Mouse (Mus musculus) intestine, embryonic 16.5 days (tissue): ENCODE measurements around the gene Ncoa3. TPM values are rescaled to one million over a fixed set of nuclear protein-coding genes. Genes with fewer than 3 reads are reported as not detected.

Experiments
- ATAC-seq: fragments of 200-750 bp; cut with Nextera tagmentation; 2 replicates; pipeline ENCODE4 v1.8.0; 2017; ENCODE audit warnings: moderate TSS enrichment, moderate library complexity
- H3K27ac ChIP-seq: fragments of 300-500 bp; sonication (generic); 2 replicates; pipeline ENCODE4 v1.5.1; 2014; ENCODE audit warnings: mild to moderate bottlenecking, low read length
- H3K27me3 ChIP-seq: fragments of 300-500 bp; sonication (generic); replicated peaks from 2 replicates; pipeline ENCODE4 v1.6.1; 2014; ENCODE audit warnings: low read length, control low read depth, mixed read lengths; ENCODE audit not compliant: control insufficient read depth, insufficient read depth
- H3K36me3 ChIP-seq: fragments of 300-500 bp; sonication (generic); 2 replicates; pipeline ENCODE4 v1.6.1; 2014; ENCODE audit warnings: low read length, control low read depth; ENCODE audit not compliant: control insufficient read depth, insufficient read depth
- H3K4me1 ChIP-seq: fragments of 300-500 bp; sonication (generic); 2 replicates; pipeline ENCODE4 v1.6.1; 2014; ENCODE audit warnings: low read length, control low read depth, mixed read lengths; ENCODE audit not compliant: control insufficient read depth, insufficient read depth
- H3K4me2 ChIP-seq: fragments of 300-500 bp; sonication (generic); 2 replicates; pipeline ENCODE4 v1.6.1; 2014; ENCODE audit warnings: low read depth, low read length, control low read depth
- H3K4me3 ChIP-seq: fragments of 300-500 bp; sonication (generic); 2 replicates; pipeline ENCODE4 v1.5.1; 2014; ENCODE audit warnings: mild to moderate bottlenecking, low read length
- H3K9ac ChIP-seq: fragments of 300-500 bp; sonication (generic); 2 replicates; pipeline ENCODE4 v1.6.1; 2014; ENCODE audit warnings: low read depth, low read length
- H3K9me3 ChIP-seq: fragments of 300-500 bp; sonication (generic); 2 replicates; pipeline ENCODE4 v1.6.1; 2016; ENCODE audit warnings: low read length, control low read depth; ENCODE audit not compliant: control insufficient read depth
- WGBS: fragments of 180-500 bp; shearing (Covaris S2); extraction: QIAGEN DNeasy Blood & Tissue Kit; methylation state at CpG from one replicate; pipeline ENCODE4 v1.1.7; 2014; 5-methylcytosine and 5-hydroxymethylcytosine counted together
- polyA plus RNA-seq: library from polyadenylated mRNA; unstranded; fragments of >200 nt; fragmentation: Nextera tagmentation; extraction: Ambion mirVana; gene quantifications from 2 replicates; pipeline ENCODE4 v1.2.1, GENCODE M21; 2015

Gene Ncoa3
- polyA plus RNA-seq, 1 experiment from 2014 or later = 8.7 TPM

- Histone ChIP-seq H3K9me3 (no peaks in the 10 kb centered on the region), H3K9ac (no peak overlapping the region), H3K27me3 (no peaks in the 10 kb centered on the region), H3K4me1 (peaks cover 29% of the 10 kb centered on the region), H3K4me3 (no peak overlapping the region), H3K27ac (no peak overlapping the region), H3K4me2 (no peak overlapping the region), H3K36me3 (no peaks in the 10 kb centered on the region)
- peak; percentile 53 for ATAC-seq
- WGBS = 52% methylated on average over 8 of the region's 8 CpGs
These were observed 16.3 kb downstream of the Ncoa3 start for GRCm38 (mm10) chr2:166008558-166009392.

DNA sequence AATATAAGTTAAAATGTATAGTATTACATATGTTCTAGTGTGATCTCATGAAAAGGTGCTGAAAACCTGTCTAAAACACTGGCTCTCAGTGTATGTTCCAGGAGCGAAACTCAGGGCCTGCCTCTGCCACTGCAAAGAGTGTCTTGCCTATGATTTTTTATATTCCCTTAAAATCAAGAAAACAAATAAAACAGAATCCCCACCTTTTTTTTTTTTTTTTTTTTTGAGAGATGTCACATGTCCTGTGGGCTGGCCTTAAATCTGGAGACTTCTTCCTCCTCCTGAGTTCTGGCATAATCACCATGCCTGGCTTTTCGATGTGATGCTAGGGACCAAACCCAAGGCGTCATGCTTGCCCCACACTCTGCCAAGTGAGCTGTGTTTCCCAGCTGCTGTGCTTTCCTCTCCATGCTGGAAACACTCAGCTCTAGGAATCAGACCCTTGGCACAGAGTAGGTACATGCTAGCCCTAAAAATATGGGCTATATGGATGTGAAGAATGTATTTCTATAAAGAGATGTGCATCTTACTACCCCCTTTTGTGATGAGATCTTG, 17.0 kb downstream of the Ncoa3 start:
- 75% methylated on average over 3 of the region's 3 CpGs for WGBS
- Histone ChIP-seq H3K4me1 (peaks cover 29% of the 10 kb centered on the region), H3K9me3 (no peaks in the 10 kb centered on the region), H3K27ac (no peak overlapping the region), H3K36me3 (no peaks in the 10 kb centered on the region), H3K4me2 (no peak overlapping the region), H3K4me3 (no peak overlapping the region), H3K27me3 (no peaks in the 10 kb centered on the region), H3K9ac (no peak overlapping the region)
- ATAC-seq = no peak

DNA sequence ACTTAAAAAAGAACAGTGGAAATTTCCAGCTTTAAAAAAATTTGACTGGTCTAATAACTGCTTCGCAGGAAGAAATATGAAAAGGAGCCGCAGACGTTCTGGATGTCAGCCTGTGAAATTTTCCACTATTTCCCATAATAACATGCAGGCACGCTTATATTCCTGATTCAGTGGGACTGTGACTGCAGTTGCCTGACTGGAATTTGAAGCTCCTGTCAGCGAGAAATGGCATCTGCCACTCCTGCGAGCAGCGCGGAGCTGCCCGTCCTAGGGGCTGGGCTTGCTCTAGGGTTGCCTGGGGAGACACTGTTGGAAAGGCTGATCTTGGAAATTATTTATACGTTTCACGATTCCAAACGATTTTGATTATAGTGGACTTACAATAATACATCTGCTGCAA, 17.9 kb downstream of the Ncoa3 start:
- no peak overlapping the region for H3K4me2 ChIP-seq
- no peak overlapping the region for H3K4me3 ChIP-seq
- H3K9me3 ChIP-seq = no peaks in the 10 kb centered on the region
- no peak overlapping the region for H3K27ac ChIP-seq
- H3K4me1 ChIP-seq = peaks cover 29% of the 10 kb centered on the region
- H3K36me3 ChIP-seq = no peaks in the 10 kb centered on the region
- H3K9ac ChIP-seq = no peak overlapping the region
- ATAC-seq = no peak
- no peaks in the 10 kb centered on the region for H3K27me3 ChIP-seq
- WGBS = 58% methylated on average over 12 of the region's 12 CpGs

DNA sequence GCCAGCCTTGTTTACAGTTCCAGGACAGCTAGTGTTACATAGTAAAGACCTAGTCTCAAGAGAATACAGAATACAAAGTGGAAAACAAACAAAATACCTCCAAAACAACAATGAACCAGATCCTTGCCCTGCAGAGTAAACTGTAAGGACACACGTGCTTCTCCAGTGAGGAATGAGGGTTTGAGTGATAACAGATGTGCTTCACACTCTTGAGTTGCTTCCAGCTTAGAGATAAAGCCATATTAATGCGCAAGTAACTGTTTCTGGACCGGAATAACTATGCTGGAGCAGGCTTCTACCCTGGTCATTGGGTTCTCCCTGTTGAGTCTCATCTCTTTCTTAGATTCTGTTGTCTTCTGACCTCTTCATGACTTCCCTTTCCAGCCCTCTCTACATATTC, 19.0 kb downstream of the Ncoa3 start:
- Histone ChIP-seq H3K27ac (peak overlapping the region; percentile 51), H3K36me3 (no peaks in the 10 kb centered on the region), H3K4me3 (no peak overlapping the region), H3K27me3 (no peaks in the 10 kb centered on the region), H3K9ac (no peak overlapping the region), H3K4me1 (peaks cover 29% of the 10 kb centered on the region), H3K4me2 (no peak overlapping the region), H3K9me3 (no peaks in the 10 kb centered on the region)
- no peak for ATAC-seq
- WGBS = 48% methylated on average over 3 of the region's 3 CpGs

DNA sequence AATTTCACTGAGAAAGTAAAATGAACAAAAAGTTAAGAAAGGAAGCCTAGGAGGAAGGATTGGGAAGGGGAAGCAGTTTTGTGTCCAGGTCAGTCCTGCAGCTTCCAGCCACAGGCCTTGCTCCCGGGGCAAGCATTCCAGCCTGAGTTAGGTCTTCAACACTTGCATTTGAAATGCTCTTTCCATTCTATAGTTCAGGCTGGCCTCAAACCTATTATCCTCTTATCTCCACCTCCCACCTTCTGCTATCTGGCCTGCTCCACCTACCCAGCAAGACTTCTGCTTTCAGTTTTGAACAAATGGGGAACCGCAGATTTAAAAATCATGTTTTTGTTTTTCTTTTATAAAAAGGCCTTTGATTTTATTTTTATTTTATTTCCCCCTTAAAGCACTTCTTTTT, 19.7 kb downstream of the Ncoa3 start:
- no peak for ATAC-seq
- Histone ChIP-seq H3K27me3 (no peaks in the 10 kb centered on the region), H3K4me2 (no peak overlapping the region), H3K4me3 (no peak overlapping the region), H3K27ac (0 out of 2 replicates have a peak overlapping the region, but pooled peaks have one; percentile 4), H3K36me3 (no peaks in the 10 kb centered on the region), H3K9ac (no peak overlapping the region), H3K4me1 (peaks cover 31% of the 10 kb centered on the region), H3K9me3 (no peaks in the 10 kb centered on the region)
- WGBS = 63% methylated on average over 2 of the region's 2 CpGs

DNA sequence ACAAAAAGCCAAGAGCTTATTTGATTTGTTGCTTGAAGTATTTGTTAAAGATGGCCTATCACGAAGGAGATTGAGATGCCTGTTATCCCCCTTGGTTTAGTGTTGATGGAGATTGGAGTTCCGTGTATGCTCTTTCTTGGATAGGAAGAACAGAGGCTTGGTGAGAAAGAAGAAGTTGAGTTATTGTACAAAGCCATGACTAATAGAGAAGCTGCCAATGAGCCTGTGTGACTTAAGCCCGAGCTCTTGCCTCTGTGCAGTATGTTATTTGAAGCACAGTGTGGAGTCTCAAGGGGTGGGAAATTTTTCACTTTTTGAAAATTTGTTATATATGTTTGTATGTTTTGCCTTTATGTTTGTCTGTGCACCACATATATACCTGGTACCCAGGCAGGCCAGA, 26.3 kb downstream of the Ncoa3 start:
- Histone ChIP-seq H3K36me3 (no peaks in the 10 kb centered on the region), H3K4me2 (no peak overlapping the region), H3K27me3 (no peaks in the 10 kb centered on the region), H3K9ac (no peak overlapping the region), H3K9me3 (no peaks in the 10 kb centered on the region), H3K4me3 (no peak overlapping the region), H3K4me1 (peaks cover 24% of the 10 kb centered on the region), H3K27ac (no peak overlapping the region)
- WGBS = 80% methylated on average over 3 of the region's 3 CpGs
- ATAC-seq = no peak

DNA sequence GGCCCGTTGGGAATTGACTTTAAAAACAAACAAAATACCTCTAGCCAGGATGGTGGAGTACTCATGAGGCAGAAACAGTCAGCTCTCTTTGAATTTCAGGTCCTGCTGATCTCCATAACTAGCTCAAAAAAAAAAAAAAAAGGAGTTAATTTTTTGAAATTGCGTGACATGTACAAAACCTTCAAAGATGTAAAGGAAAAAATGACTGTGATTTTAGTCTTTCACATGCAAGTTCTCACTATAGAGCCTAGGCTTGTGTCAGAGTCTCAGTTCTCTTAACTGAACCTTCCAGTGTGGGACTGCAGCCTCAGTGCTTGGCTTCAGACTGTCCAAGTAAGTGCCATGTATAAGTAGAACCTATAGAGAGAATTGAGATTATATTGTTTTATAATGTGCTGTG, 27.6 kb downstream of the Ncoa3 start:
- no peak for ATAC-seq
- H3K9me3 ChIP-seq = no peaks in the 10 kb centered on the region
- 86% methylated on average over 2 of the region's 2 CpGs for WGBS
- H3K4me3 ChIP-seq = no peak overlapping the region
- no peak overlapping the region for H3K4me2 ChIP-seq
- H3K27ac ChIP-seq = no peak overlapping the region
- H3K9ac ChIP-seq = no peak overlapping the region
- H3K4me1 ChIP-seq = peaks cover 32% of the 10 kb centered on the region
- H3K27me3 ChIP-seq = no peaks in the 10 kb centered on the region
- no peaks in the 10 kb centered on the region for H3K36me3 ChIP-seq

- H3K4me2 ChIP-seq = no peak overlapping the region
- H3K9ac ChIP-seq = no peak overlapping the region
- no peak overlapping the region for H3K4me3 ChIP-seq
- peak overlapping the region; percentile 75 for H3K27ac ChIP-seq
- no peaks in the 10 kb centered on the region for H3K9me3 ChIP-seq
- peak; percentile 77 for ATAC-seq
- no peaks in the 10 kb centered on the region for H3K27me3 ChIP-seq
- no peaks in the 10 kb centered on the region for H3K36me3 ChIP-seq
- H3K4me1 ChIP-seq = peaks cover 37% of the 10 kb centered on the region
- WGBS = 16% methylated on average over 4 of the region's 4 CpGs
These were observed 28.7 kb downstream of the Ncoa3 start for GRCm38 (mm10) chr2:166021073-166021610.

DNA sequence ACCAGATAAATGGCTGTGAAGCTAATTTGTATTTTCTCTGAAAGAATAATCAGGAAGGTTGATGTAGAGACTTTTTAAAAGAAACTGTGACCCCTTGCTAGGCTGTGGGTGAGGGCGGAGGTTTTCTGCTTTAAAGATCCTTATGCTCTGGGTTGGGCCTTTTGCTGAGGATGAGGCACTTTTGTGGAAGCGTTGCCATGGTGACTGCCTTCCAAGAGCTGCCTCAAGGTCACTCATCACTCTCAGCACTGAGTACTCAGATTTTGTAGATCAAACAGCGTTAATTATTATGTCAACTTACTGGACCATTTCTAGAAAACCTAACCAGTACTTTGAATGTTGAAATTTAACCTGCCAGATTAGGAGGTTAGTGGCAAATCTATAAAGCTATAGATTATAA, 29.2 kb downstream of the Ncoa3 start:
- Histone ChIP-seq H3K27ac (no peak overlapping the region), H3K4me2 (no peak overlapping the region), H3K9me3 (no peaks in the 10 kb centered on the region), H3K27me3 (no peaks in the 10 kb centered on the region), H3K4me1 (peaks cover 37% of the 10 kb centered on the region), H3K9ac (no peak overlapping the region), H3K36me3 (no peaks in the 10 kb centered on the region), H3K4me3 (no peak overlapping the region)
- WGBS = 28% methylated on average over 3 of the region's 3 CpGs
- ATAC-seq = no peak
